Mouse (Mus musculus) thymus, adult 18-20 months (tissue): ENCODE data around the gene Cela3a.
"Not testable (repeated sequence)": the region's sequence is repeated elsewhere in the genome, so short reads cannot be mapped to it uniquely, and the experiment has no call there.

ENCODE experiments used
- DNase-seq, 2 experiments: peaks; one replicate each; pipeline ENCODE4 v3.0.0; 2022; ENCODE audit warnings: mixed read lengths in 2 of 2

Gene Cela3a

DNA sequence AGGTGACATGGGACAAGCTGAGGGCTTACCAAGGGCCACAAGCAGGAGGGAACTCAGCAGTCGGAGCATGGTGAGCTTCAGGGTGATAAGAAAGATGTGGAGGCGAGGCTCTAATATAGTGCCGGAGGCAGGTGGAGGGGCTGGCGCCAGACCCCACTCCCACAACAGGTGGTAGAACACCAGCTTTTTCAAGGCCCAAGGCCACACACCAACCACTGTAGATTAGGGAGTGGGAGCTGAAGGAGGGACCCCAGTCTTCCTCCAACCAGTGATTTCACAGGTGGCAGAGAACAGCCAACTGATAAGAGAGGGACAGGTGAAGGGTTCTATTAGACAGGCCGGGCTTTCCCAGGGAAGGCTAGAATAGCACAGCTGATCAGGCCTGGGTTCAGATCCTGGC, at the start of gene Cela3a:
TSS of gene Cela3a (minus strand) at position 101 of the 400 bp plus-strand sequence.
- DNase-seq: no peak

DNA sequence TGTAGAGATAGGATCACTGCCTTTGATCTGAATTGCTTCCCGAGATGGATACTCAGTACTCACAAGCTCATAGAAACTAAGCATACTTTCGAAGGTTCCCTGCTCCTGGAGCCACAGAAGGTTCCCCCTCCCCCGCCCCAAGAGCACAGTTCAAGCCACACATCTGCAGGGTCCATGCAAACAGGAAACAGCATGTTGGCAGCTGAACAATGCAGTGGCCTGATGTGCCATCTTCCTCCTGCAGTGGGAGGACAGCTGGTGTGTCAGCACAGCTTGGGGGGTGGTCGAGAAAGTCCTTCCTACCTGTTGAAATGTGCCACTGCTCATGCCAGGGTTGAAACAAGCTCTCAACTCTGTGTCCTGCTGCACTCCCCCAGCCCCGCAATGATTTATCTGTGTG, 49.3 kb upstream of the Cela3a start:
- DNase-seq: no peak

DNA sequence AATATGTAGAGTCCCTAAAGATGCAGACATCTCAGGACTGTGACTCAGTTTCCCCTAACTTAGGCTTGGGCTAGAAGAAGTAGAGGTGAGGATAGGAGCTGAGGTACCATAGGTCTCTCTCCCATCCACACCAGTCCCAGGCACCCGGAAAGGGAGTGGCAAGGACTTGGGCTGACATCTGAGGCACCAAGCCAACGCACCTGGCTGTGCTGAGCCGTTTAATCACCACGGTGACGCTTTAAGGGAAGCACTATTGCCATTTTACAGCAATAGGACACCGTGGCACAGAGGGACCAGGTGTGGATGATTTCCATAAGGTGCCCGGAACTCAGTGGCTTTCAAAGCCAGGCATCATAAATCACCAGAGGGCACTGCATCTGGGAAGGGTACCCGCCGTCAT, 48.7 kb upstream of the Cela3a start:
- no peak for DNase-seq

DNA sequence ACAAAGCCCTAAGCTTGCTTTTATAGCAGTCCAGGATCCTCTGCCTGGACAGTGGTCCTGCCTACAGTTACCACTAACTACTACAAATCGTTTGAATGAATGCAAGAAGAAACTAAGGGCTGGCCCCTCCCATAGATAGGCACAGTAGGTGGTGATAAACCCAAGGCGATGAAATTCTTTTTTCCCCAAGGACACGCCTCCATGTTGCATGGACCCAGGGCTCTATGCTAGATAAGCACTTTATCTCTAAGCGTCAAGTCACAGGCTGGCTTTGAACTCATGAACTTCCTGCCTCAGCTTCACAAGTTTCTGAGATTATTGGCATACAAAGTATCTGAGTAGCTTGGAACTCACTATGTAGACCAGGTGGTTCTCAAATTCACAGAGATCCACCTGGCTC, 47.7 kb upstream of the Cela3a start:
- DNase-seq: no peak

DNA sequence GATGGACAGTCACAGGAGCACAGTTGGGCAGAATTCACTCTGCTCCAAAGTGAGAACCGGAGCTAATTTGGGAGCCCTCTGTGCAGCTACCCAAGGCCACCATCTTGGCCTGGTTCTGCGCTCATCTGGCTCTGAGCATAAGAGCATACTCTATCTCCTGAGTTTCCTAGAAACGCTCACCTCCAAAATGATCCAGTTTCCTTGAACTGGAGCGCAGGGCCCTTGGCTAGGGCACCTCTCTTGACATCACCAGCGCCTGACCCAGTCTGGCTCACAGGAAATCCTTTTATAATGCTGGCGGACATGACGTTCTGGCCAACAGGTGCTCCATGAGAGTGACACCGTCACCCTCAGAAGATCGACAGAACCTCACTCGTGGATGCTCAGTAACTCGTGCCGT, 47.0 kb upstream of the Cela3a start:
- DNase-seq: no peak

DNA sequence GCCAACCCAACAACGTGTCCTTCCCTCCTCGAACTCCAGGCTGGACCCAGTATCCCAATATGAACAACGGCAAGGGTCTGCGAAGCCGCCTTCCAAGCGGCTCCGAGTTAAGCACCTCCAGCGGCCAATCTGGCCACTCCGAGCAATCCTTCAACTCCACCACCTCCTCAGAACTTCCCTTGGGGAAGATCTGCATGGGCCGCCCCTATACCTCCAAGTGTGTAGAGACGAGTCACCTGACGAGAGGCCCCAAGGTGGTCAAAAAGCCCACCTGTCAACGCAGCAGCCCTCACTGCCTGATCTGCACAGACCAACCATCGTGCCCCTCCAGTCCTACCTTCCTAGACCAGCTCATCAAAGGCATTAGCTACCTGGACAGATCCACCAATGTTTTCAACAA, 45.0 kb upstream of the Cela3a start:
- no peak for DNase-seq

DNA sequence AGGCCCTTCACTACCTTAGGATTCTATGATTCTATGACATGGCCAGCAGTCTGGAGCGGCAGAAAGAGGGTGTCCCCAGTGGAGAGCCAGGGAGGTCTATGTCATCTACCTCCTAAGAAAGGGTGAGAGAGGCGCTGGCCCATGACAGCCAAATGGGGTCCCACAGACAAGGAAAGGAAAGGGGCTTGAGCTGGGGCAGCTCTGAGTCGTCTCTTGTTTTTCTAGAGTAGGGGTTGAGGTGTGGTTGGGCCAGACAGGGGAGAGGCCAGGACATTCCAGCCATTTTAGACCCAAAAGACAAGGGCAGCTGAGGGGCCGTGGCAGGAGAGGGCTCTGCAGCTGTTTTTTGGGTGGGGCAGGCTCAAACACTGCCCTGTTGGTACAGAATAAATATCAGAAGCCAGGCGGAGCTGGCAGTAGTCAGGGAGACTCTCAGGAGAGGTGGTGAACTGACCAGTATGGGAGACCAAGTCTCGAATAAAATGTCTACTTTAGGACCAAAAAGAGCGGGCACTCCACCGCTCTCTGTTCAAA, 43.7 kb upstream of the Cela3a start, which contains the start of gene 1700013G24Rik:
TSS of gene 1700013G24Rik (plus strand) at position 51 of the 534 bp plus-strand sequence.
- no peak for DNase-seq

DNA sequence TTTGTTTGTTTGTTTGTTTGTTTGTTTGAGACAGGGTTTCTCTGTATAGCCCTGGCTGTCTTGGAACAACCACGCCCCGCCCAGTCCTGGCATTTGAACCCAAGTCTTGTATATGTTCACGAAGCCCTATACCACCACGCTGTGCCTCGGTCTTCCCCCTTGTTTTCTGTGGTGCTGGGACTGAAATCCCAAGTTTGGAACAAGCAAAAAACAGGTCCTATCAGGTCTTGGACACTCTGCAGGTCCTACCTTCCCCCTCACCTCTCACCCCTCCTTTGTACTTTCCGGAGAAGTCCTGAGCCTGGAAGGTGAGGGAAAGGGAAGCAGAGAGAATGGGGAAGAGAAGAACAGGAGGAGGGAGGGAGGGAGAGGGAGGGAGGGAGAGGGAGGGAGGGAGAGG, 42.6 kb upstream of the Cela3a start:
- DNase-seq: no peak

DNA sequence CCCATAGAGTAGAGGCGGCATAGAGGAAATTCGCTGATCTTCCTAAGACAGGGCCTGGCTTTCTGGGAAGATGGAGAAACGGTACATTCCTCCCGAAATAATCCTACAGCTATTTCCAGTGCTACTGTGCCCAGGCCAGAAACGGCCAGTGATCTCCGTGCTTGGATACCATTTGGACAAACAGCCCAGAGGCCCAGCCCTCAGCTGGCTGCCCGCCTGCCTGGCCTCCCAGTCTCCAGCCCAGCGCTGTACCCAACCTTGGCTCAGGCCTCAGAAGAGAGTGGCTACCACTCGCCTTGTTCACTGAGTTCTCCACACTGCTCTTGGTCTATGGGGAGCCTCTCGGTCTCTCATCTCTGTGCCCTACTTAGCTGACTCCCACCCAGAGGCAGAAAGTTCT, 40.1 kb upstream of the Cela3a start:
- DNase-seq: no peak

DNA sequence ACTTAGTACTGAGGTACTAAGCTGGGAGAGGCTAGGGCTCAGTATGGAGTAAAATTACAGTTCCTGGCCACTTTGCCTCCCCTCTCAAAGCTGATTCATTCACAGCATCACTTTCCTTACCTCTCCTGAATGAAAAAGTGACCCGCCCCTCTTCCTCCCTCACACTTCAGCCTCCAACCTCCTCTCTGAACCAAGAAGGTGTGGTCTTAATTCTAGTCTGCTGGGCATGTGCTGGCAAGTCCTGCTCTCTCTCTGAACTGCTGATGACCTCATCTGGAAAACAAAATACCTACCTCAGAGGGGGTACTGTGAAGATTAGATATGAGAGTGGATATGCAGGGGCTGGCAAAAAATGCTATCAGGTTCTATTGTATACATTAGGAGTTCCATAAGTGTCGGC, 39.5 kb upstream of the Cela3a start:
- DNase-seq: no peak

DNA sequence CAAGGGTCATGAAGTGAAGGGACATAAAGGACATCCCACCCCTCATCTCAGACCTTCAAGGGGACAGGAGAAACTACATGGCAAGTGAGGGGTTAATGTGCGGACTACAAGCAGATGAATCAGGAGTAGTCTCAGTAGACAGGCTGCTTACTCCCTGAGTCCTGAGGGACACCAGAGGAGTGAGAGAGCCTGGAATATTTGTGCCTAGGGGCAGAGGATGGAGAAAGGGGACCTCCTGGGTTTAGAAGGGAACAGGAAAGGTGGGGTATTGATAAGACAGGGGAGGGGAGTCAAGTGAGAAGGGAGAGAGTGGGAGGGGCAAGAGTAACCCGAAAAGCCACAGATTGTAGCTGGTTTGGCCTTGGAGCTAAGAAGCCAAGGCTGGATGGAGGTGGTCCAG, 39.0 kb upstream of the Cela3a start:
- DNase-seq: no peak

DNA sequence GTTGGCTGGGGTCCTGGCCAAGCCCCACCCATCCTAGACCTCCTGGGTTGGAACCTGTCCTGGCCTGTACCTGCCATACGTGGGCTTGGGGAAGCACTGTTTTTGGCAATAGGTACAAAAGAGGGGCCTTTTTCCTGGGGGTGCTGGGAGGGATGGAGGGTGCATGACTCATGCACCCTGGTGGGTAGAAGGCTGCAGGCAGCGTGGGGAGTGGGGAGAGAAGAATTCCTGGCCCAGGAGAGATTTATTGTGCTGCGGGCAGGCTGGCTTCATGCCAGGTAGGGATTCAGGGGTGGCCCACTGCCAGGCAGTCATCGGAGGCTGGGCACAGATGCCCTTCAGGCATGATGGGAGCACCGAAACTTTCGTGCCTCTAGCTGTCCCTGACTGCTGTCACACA, 38.6 kb upstream of the Cela3a start:
- no peak for DNase-seq

DNA sequence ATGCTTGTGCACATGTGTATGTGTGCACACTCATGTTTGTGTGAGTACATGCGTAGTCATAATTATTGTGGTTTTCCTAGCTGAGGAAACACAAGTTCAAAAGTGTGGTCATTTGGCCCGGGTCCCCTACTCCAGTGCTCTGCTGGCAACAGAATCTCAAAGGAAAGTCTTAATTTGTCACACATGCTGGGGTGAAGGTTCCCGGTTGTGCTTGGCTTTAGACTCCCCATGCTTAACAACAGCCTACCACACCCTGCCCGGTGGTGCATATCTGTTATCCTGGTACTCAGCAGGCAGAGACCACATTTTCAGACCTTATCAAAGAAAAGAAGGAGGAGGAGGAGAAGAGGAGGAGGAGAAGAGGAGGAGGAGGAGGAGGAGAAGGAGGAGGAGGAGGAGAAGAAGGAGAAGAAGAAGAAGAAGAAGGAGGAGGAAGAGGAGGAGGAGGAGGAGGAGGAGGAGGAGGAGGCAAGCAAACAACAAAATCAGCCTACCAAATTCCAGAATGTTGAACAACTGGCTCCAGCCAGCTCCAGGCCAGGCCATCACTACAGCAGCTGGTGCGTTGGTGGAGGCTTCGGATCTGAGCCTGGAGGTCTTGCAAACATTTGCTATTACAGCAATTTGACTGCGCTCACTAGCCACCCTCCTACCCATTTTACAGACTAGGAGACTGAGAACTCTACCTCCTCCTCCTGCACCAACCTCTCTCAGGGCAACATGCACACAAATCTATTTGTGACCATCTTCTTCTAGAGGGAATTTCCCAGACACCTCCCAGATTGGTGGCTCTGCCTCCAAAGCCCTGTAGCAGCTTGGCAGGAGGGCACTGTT, 38.0 kb upstream of the Cela3a start:
- no peak for DNase-seq

DNA sequence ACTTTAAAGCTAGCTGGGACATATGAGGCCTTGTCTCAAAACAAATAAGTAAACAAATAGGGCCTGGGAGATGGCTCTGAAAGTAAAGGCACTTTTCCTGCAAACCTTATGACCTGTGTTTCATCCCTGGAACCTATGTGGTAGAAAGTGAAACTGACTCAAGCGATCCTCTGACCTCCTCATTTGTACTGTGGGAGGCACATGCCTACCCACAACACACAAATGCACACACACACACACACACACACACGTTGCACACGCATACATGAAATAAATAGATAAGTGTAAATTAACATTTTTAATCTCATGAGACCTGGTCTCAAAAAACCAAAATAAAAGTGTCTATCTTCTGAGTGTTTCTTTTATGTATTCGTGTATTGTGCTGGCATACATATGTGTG, 36.3 kb upstream of the Cela3a start:
- DNase-seq: no peak

DNA sequence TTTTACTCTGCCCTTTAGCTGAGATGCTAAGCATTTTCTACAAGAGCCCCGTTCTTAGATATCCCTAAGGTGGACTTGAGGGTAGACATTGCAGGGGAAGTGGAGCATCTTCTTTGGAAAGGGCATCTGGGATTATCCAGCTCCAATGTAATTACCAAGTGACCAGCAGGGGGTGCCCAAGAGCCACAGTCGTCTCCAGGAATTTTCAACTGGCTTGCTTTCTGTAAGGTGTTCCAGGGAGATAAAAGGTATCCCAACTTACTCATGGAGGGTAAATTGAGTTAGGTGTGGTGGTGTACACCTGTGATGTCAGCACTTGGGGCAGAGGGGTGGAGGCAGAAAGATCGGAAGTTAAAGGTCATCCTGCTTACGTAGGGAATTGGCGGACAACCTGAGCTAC, 34.0 kb upstream of the Cela3a start:
- no peak for DNase-seq

DNA sequence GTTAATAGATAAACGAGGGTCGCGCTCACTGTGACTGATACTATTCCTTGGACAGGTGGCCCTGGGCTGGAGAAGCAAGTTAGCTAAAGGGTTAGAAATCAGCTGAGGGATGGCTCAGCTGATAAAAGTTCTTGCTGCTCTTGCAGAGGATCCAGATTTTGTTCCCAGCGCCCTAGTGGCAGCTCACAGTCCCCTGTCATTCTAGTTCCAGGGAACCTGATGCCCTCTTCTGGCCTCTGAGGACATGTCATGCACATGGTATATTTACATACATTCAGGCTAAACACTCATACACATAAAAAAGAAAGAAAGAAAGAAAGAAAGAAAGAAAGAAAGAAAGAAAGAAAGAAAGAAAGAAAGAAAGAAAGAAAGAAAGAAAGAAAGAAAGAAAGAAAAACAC, 31.7 kb upstream of the Cela3a start:
- no peak for DNase-seq

DNA sequence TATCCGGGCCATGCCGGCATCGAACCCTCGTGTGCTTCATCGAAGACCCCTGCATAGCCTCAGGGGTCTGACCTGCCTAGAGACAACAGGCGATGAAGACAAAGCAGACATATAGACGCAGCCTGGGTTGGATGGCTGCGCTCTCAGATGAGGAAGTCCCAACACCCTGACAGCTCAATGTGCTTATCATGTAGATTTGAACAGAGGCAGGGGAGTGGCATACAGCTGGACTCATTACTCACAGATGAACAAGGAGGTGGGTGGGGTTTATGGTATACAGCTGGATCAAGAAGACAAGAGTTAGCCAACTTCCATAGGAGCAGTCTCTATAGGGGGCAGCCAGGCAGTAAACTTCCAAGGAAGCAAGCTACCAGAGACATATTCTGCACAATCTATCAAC, 29.3 kb upstream of the Cela3a start:
- DNase-seq: no peak

DNA sequence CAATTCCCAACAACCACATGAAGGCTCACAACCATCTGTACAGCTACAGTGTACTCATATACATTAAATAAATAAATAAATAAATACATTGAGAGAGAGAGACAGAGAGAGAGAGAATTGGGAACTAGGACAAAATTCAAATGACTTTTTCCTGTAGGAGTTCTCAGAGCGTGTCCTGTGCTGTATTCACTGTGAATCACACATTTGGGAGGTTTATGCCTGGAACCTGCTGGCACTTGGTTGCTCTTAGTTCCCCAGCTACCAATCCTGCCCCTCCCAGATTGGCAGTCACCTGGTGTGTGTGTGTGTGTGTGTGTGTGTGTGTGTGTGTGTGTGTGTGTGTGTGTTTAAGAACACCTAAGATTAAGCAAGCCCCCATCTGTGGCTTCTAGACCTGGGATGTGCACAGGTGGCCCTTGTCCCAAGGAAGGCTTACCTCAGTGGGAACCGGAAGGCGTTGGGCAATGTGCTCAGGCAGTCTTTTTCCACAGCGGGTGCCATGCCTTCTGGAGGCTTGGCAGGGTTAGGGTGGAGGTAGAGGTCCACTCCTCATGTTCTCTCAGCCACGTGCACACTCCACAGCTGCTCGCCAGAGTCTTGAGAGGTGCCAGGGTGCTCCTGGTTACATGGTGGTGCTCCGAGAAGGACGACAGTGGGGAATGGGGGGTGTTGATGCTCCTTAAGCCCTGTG, 27.5 kb upstream of the Cela3a start:
- no peak for DNase-seq

DNA sequence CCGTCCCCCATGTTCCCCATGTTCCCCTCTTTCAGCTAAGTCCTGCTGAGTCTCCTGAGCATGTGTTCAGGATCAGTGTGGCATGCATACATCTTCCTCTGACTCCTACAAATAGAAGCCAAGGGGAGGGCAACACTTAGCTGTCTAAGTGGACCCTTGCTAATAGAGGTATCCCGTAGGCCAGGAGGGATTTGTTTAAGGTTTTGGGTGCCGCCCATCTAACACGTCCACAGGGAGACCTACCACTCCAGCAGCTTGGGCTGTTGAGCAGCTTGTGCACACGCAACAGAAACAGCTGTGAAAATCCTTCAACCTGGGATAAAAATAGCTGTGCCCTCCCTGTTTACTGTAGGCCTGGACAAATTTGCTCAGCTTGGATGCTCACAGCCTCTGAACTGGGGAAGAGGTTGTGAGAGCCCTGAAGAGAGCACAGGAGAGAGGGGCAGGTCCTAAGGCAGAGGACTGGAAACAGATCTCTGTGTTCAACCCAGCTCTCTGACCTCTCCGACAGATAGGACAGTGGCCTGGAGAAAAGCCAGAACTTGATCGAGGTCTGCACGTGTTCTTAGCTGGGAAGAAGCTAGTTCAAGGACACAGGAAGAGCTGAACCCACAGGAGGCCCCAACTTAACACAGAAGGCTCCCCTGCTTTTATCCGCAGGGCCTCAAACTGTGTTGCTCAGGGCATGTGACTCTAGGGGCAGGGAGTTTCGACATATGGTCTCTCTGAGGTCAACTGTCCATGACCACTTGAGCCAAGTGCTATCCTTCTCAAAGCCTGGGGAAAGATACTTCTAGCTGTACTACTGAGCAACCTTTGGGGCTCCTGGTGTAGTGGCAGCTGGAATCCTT, 23.3 kb upstream of the Cela3a start:
- not testable (repeated sequence) for DNase-seq

DNA sequence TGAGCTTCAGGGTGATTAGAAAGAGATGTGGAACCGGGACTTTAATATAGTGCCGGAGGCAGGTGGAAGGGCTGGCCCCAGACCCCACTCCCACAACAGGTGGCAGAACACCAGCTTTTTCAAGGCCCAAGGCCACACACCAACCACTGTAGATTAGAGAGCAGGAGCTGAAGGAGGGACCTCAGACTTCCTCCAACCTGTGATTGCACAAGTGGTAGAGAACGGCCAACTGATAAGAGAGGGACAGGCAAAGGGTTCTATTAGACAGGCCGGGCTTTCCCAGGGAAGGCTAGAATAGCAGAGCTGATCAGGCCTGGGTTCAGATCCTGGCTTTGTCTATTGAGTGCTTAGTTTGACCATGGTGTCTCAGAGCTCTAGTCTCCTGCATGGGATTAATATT, 20.9 kb upstream of the Cela3a start, which contains the start of gene Cela3b:
TSS of gene Cela3b (minus strand) at position 39 of the 400 bp plus-strand sequence.
- no peak for DNase-seq

DNA sequence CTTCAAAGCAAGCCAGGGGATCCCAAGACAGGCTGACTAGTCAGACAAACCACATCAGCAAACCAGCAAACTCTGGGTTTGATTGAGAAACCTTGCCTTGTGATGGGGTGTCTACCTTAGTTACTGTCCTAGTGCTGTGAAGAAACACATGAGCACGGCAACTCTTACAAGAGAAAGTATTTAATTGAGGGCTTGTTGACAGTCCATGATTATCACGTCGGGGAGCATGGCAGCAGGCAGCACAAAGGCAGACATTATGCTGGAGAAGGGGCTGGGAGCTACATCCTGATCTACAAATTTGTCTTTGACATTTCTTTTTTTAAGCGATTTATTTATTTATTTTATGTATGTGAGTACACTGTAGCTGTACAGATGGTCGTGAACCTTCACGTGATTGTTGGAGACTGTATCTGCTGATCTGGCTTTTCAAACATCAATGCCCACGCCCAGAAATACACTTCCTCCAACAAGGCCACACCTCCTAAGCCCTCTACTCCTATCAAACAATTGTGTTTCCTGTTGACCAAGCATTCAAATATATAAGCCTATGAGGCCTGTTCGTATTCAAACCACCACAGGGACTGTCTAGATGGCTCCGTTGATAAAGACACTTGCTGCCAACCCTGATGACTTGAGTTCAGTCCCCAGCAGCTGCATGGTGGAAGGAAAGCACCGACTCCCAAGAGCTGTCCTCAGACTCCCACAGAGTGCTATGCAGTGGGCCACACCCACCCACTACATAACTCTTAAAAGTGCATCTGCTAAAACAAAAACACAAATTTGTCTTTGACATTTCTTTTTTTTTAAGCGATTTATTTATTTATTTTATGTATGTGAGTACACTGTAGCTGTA, 8.3 kb upstream of the Cela3a start:
- DNase-seq: no peak

DNA sequence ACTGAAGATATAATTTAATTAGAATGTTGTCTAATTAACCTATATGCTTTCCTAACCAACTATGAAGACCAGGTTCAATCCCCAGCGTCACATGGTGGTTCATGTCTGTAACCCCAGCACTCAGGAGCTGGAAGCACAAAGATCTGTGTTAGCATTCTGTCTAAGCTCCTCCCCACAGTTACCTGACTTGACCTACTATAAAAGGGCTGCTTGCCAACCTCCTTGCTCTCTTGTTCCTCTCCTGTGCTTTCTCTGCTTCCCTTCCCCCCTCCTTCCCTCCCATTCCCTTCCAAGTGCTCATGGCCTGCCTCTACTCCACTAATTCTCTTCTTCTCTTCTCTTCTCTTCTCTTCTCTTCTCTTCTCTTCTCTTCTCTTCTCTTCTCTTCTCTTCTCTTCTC, 5.3 kb upstream of the Cela3a start:
- DNase-seq: no peak
